Mouse (Mus musculus): ENCODE measurements around the gene Rnf6.

Gene Rnf6

DNA sequence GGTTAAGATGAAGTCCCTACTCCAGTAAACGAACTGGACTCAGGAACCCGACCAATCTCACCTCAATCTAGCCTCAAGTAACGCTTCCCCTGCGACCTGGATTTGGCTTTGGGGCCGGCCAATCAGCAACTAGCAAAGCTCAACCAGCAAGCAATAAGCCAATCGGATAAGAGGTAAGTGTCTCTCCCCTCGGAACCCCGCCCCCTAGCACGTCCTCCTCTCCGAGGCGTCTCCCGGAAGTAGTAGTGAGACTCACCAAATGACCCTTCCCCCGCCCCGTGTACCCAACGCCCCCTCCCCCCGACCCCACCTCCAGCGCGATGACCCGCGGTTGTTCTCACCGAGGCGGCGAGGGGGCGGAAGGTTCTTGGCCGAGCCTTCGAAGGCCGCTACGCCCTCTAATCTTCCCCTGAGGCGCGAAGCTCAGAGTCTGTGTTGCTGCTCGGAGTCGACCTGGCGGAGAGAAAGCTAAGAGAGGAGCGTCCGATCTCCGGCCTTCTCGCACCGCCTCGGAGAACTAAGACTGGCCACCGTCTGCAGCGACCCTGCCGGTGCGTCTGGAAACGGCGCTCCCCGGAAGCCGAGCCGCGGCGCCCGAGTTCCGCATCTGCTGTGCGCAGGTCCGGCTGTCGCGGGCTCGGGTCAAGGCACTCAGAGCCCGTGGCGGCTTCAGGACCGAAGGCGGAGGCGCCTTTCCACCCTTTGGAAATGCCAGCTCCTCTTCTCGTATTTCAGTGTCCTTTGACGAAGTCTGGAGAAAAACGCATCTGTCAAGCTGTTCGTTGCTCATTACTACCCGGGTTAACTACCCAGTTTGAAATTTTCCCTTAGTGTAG is at the start of gene Rnf6:
Rnf6 (minus strand) TSS at position 677 of the 836 bp plus-strand sequence.
- peak; percentile 88 to 89 for DNase-seq

DNA sequence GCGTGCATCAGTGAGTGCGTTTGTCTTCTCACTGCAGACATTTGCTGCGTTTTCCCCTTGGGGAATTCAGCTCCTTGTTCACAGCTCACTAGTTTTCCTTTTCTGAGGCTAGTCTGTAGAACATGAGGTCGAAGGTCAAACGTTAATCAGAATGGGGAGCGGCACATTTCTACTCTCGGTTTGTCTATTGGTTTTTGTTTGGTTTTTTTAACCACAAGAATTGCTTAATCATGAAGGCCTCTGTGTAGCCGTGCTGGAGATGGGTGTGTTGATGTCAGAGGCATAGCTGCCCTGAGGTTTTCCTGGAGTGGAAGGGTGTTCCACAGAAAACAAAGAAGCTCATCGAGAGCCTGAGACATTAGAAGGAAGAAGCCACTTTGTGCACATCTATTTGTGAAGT is 49.2 kb upstream of the Rnf6 start:
- no peak for DNase-seq

DNA sequence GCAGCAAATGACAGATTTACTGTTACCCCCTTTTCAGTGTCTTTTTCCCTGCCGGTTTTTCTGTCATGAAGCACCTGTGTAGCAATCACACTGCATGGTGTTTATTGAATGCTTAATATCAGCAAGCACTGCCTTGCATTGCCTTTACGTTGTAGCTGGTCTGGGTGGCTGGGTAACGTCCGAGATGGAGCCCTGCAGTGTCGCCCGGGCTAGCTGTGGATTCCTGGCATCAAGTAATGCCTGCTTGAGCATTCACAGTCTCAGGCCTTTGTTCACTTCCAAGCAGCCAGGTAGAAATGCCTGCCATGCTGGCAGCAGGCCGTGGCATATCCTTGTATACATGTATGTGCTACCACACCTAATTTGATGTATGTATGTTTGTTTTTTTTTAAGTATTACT is 46.4 kb upstream of the Rnf6 start:
- no peak for DNase-seq

DNA sequence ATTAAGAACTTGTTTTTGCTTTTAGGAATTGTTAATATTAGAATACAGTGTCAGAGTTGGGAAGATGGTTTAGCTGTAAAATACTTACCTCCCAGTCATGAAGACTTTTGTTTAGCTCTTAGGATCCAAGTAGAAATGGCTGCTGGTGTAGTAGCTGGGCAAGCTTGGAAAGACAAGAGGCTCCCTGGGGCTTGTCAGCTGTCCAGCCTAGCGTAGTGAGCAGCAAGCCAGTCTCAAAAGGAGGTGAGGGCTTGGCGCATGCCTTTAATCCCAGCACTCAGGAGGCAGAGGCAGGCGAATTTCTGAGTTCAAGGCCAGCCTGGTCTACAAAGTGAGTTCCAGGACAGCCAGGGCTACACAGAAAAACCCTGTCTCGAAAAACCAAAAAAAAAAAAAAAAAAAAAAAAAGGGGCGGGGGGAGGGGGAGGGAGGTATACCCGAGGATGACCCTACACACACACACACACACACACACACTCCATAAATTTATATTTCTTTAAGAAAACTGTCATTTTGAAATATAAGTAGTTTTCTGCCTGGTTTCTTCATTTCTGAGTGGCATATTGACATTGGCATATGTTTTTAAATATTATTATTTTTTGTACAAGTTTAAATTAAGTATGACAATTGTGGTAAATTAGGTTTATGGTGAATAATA is 44.7 kb upstream of the Rnf6 start:
- DNase-seq, result no peak

DNA sequence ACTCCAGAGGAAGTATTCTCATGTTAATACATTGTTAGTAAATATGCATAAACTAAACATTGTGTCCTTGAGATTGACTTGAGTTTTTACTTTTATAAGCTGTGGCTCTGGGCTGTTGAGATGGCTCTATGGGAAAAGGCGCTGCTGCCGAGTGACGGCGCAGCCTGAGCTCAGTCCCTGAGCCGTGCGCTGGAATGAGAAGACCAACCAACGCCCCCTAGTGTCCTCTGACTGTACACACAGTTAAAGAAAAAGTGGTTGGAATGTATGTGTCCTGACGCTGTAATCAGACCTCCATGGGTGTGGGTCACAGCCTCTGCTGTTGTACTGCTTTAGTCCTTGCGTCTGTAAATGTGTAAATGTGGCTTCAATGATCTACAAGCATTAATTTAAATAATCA is 38.6 kb upstream of the Rnf6 start:
- no peak for DNase-seq

DNA sequence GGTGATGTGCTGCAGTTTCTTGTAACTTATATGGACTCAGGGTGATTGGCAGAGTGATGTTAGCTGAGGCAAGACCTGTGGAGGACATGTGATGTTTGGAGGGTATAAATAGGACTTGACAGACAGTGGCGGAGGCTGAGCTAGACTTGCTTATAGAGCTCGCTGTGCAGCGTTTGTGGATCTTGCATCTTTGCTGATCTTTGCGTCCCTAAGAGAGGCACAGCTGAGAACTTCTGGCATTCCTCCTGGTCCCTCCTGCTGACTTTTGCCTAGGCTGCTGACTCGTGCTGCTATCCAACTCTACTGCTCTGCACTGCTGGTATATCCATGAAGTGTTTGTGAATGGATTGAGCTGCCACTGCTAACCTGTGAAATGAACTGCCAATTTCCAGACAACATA is 32.3 kb upstream of the Rnf6 start:
- no peak for DNase-seq

DNA sequence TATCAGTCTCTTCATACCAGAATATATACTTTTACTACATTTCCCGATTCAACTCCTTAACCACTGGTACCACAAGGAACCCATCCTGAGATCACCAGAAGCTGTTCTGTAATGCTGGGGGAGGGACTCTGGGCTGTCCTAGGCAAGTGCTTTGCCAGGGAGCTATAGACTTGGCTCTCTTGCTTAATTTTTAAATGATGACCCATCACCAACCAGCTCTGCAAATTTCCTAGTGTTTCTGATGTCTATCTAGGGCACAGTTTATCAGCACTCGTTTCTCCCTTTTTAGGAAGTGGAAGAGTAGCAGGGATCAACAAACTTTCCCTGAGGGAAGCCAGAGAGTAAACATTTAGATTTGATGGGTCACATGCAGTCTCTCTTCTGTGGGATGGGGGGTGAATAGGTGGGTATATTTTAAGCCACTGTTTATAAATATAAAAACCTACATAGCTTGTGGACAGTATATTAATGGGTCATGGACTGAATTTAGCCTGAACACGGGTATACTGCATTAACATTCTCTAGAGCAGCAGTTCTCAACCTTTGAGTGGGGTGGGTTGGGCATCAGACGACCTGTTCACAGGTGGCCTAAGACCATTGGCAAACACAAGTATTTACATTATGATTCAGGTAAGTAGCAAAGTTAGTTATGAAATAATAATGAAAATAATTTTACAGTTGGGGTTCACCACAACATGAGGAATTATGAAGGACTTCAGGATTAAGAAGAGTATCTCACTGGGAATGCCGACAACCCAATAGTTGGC is 30.5 kb upstream of the Rnf6 start:
- DNase-seq, result no peak

DNA sequence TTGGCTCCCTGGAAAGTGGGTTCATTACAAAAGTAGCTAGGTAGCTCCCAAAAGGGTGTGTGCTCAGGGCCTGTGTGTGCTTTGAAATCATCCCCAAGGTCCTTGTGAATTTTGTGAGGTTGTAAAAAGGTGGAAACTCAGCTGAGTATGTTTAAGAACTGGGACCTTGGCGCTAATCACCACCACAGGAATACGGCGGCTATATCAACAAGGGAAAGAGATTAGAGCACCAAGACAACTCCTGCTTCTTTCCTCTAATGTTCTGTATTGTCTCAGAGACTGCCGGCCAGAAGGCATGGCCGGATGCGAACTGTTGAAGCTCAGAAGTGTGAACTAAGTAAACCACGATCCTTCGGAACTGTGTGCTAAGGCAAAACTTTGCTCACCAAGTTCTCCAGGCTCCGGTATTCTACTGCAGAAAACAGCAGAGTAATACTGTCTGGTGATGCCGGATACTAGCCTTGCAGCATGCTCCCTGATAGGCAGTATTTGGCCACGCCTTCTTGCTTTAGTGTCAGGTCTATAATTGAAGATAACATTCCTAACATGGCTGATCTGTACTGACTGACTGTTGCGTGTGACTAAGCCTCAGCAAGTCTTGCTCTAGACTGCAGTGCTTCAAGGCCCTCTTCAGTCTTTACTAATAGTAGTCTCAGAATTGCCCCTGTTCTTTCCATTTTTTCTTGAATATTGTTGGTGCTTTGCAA is 29.2 kb upstream of the Rnf6 start:
- DNase-seq, result no peak

DNA sequence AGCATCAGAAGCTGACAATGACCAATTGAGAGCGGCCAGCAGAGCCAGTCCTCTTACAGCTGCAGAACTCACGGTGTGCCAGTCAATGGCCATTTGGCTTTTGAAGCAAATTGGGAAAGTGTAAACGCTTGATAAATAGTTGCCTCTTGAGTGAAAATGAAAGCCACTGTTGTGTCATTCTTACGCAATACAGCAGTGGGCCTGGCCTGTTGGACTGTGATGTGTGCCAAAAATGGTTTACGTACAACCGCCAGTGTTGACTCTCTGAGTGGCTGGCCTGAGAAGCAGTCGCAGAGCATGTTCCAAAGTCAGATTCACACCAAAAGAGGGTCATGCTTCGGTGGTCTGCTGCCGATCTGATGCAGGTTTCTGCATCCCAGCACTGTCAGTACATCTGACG is 27.4 kb upstream of the Rnf6 start:
- DNase-seq, result no peak

DNA sequence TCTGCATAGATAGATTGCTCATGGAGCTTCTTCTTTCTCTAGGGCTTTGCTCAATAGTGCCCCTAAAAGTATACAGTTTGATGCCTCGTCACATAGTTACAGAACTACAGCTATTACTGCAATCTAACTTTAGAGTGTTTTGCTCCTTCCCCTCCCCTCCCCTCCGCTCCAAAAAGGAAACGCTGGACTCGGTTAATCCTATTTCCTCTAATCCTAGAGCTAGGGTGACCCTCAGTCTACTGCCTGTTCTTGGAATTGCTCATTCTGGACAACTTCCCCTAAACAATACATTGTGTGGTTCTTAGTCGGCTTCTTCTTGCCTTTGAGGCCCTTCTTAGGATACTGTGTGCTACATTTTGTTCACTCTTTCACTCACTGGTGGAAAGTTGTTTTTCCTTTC is 26.4 kb upstream of the Rnf6 start:
- no peak for DNase-seq

DNA sequence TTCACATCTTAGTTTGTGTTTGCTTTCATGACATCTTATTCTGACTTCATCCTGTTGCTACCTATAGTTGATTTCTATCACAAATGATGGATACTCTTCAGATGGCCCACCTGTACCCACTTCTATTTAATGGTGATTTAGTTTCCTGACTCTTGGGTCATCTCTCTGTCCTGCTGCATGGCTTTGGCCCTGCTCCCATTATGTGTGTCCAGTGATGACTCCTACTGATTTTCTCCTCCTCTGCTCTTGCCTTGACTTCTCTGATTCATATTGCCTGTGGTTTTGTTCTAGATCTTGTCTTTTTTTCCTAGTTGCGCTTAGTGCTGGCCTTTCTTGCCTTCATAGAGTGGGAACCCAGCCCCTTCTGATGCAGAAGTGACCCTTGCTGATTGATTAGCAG is 25.0 kb upstream of the Rnf6 start:
- DNase-seq, result no peak

DNA sequence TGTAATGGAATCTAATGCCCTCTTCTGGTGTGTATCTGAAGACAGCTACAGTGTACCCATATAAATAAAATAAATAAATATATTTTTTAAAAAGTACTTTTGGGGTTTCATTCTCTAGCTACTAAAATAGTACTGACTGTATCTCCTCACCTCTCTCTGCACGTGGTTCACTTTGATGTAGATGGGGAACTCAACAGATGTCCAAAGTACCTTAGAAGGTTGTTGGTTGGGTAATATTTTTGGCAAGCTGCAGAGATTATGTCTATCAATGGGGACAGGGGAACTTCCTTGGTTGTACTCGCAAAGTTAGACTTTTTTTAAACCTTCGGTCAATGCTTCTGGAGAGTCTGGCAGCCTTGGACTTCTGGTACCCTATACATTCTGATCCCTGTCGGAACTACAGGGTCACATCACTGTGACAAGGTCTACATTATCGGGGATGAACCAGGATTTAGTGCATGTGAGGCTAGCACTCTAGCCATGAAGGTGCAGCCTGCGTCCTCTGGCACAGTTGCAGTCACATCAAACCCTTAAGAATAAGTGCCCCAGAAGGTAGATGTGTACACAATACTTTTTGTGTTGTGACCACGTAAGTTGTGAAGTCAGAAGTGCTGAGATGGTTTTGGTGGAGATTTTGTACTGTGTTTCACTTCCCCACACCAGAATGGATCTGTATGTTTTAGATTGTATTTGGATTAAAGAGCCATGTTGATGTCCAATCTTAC is 24.5 kb upstream of the Rnf6 start:
- no peak for DNase-seq

DNA sequence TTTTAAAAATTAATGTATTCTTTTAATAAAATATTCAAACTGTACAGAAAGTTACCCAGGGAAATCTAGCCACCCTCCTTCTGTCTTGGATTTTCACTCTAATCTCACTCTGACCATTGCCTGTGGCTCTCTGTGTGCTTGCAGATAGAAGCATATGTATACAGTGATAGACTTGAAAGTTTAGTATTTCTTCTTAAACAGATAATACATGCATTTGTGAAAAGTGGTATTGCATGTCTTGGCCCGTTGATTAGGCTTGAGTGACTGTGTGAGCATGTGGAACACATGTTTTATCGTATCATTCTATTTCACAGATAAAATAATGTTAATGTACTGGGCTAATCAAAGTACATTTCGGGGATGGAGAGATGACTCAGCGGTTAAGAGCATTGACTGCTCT is 23.8 kb upstream of the Rnf6 start:
- DNase-seq, result no peak

DNA sequence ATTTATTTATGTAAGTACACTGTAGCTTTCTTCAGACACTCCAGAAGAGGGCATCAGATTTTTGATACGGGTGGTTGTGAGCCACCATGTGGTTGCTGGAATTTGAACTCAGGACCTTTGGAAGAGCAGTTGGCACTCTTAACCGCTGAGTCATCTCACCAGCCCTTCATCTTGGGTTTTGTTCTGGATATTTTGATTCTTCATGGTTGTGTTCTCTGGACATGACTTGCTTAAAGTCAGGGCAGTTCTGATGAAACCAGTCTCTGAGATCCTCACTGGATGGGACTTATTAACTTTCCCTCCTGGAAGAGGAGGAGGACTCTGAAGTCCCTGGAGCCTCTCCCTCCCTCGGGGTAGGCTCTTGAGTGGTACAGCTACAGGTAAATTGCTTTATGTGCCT is 19.8 kb upstream of the Rnf6 start:
- DNase-seq, result no peak

DNA sequence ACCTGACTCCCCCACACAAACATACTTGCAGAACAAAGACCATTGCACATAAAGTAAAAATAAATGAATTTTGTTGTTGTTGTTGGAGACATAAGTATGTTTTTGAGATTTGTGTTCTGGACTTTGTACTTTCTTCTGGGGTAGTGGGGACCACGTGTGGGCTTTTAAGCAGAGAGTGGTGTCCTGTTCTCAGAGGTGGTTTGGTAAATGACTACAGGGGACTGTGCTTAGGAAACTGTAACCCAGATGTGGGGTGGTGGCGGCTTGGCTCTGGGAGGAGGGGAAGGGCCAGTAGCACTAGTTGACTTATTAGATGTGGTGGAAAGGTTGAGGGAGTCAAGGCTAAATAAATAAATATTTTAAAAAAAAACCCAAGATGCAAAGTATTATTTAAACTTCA is 19.4 kb upstream of the Rnf6 start:
- no peak for DNase-seq

DNA sequence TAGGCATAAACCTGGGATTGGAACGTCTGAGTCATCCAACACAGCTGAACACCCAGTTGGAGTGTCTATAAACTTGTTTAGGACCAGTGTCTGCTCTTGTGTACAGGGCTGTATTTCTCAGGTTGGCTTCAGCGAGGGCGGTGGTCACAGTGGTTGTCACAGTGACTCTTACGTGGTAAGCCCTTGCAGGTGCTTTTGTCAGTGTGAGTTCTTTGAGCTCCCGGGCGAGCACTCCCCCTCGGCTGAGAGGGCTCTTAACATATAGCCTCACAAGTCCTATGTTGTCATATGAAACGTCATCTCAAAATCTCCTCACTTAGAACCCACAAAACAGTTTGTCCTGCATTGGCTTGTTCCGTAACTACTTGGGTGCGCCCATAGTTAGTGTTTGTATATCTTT is 16.9 kb upstream of the Rnf6 start:
- no peak for DNase-seq

DNA sequence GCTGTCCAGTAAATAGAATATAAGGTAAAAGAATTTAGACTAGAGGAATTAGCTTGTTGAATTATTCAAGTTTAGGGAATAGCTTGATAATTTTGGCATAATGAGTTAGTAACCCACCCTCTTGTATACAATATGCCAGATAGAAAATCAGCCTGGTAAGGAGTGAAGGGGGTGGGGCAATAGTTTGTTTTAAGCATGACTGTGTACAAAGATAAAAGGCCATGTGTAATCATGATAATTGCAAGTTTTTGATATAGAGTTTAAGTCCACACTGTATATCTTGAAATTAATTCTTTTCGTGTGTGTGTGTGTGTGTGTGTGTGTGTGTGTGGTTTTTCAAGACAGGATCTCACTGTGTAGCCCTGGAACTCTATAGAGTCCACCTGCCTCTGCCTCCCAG is 13.0 kb upstream of the Rnf6 start:
- no peak for DNase-seq

DNA sequence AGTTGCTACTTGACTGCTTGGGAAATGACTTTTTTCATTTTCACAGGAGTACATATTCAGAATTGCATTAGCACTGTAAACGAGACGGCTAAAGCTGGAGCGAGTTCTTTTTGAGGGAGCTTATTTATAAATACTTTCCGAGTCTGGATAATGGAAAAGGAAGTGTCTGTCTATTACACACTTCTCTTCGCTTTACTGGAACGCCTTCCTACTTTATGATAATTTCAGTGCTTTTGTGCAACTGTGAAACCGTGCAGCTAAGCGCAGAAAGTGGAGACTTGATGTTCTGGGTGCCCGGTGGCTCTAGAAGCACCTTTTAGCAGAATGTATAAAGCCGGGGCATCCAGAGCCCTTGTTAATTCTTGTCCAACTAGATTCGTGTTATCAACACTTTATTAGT is 11.5 kb upstream of the Rnf6 start:
- DNase-seq, result no peak

DNA sequence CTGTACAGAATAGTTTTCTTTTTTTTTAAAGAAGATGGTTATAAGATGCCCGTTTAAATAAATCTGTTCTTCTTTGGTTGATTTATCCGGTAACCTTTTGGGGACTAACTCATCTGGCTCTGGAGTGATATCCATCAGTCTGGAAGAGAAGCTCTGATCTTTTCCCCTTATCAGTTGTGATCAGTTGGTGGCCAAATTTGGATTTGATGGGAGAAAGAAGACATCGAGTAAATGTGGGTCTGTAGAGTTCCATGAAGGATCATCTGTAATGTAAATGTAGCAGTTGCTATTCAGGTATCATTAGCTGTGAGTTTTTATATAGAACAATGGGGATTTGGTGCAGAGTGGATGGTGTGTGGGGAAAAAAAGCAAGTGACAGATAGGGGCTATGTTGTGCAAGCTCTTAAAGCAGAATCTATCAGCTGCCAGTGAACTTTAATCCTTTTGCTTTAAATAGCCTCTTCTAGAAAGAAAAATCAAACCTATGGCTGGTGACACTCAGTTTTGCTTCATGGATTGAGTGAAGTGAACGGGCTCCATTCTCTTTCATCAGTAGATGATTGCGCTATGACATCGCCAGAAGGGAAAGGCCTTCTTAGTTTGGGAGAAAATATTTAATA is 10.8 kb upstream of the Rnf6 start:
- DNase-seq, result no peak

DNA sequence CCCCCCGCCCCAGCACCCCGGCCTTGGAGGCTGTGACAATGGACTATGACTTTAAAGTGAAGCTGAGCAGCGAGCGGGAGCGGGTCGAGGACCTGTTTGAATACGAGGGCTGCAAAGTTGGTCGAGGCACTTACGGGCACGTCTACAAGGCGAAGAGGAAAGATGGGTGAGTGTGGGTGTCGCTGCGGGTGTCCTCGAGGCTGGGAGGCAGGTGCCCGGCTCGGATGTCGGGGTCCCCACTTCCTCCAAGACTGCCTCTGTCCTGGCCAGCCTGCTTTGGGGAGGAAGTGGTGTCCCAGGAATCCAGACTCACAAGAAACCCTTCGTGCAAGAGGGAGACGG is 10.3 kb upstream of the Rnf6 start:
- DNase-seq, result peak in 1 of 2 experiments; percentile 45

DNA sequence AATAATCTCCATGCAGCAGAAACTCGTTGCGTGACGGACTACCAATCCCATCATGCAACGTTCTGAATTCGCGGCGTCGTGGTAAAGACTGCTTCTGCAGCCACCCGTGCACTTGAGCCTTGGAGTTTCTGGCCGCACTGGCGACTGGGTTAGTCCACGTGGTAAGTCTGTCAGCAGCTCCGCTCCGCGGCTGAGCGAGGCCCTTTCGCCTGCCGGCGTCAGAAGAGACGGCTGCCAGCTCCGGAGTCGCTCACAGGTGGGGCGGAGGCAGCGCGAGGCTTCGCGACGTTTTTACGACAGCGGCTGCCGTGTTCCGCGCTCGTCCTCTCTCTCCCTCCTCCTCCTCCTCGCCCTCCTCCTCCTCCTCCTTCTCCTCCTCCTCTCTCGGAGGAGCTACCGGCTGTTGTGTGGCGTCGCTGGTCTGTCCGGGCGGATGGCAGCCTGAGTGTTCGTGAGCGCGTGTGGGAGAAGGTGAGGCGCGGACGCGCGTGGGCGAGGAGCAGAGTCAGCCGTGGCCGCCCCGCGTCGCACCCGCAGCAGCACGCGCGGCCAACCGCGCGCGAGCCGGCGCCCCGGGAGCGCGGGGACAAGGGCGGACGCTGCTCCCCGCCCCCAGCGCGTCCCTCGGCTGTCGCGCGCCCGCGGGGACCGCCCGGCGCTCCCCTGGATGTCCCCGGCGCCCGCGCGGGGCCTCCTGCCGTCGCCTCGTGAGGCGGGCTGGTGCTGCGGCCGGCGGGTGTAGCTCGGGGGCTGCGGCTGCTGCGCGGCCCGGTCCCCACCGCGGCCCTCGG is 9.7 kb upstream of the Rnf6 start, which contains the start of gene Cdk8:
Cdk8 (plus strand) TSS at position 367 of the 791 bp plus-strand sequence.
- DNase-seq, result peak; percentile 80 to 87
